23 mouse cellular contexts compared by ENCODE assay signal in the genomic region with DNA sequence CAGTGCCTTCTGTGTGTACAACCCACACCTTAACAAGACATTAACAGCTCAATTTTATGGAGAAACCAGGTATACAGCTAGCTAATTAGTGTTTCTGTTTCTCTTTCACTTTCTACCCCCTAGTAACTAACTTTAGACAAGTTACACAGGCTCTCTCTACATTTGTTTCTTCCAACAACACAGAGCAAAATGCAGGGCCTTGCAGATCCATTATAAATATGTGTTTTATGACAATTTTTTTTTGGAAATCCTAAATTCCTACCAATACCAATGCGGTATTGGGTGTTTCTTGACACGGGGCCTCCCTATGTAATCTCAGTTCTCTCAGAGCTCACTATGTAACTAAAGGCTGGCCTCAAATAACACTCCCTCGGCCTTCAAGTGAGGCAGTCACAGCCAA.
DNase-seq lines count a peak whose midpoint lies in the region; ATAC-seq lines count a peak whose summit lies in the region.
"Had no signal": no experiment of that assay in that cellular context is flagged by ENCODE, and none has a peak within 500 bp of the region (broad histone marks: within the 10 kb centered on the region; RNA-seq: fewer than 3 reads in every experiment).

No protein-coding gene starts in this region.

- H3K27me3 ChIP-seq in splenic B cell, adult 2 months (ENCODE audit: control insufficient read depth, insufficient read depth, low read length, poor library complexity, severe bottlenecking), result no peaks in the 10 kb centered on the region
- H3K27me3 ChIP-seq in neural tube, embryonic 15.5 days (replicated peaks), result no peaks in the 10 kb centered on the region
- H3K27me3 ChIP-seq: forebrain, embryonic 12.5 days; heart, embryonic 12.5 days; hindbrain, embryonic 12.5 days; kidney, embryonic 15.5 days; limb, embryonic 12.5 days; liver, embryonic 12.5 days; megakaryocyte, embryonic 14.5 days; Patski had no signal

- intact Hi-C loops in heart, postnatal 25 days (cut with DNase I), result no loop called here

- no peak overlapping the region for H3K27ac ChIP-seq in neural tube, embryonic 15.5 days (replicated peaks)
- H3K27ac ChIP-seq: forebrain, embryonic 12.5 days; hindbrain, embryonic 12.5 days; kidney, embryonic 15.5 days; limb, embryonic 12.5 days; liver, embryonic 12.5 days had no signal

- no peaks in the 10 kb centered on the region for H3K36me3 ChIP-seq in splenic B cell, adult 2 months (ENCODE audit: control insufficient read depth, insufficient read depth, low read length, poor library complexity, severe bottlenecking)
- no peaks in the 10 kb centered on the region for H3K36me3 ChIP-seq in neural tube, embryonic 15.5 days
- H3K36me3 ChIP-seq: forebrain, embryonic 12.5 days; heart, embryonic 12.5 days; hindbrain, embryonic 12.5 days; kidney, embryonic 15.5 days; limb, embryonic 12.5 days; liver, embryonic 12.5 days had no signal

- no peak overlapping the region for H3K4me2 ChIP-seq in neural tube, embryonic 15.5 days
- H3K4me2 ChIP-seq: forebrain, embryonic 12.5 days; heart, embryonic 12.5 days; hindbrain, embryonic 12.5 days; kidney, embryonic 15.5 days; limb, embryonic 12.5 days; liver, embryonic 12.5 days had no signal

- 91% methylated on average over 3 of the region's 3 CpGs for WGBS in neural tube, embryonic 15.5 days

- H3K4me3 ChIP-seq in neural tube, embryonic 15.5 days (replicated peaks), result no peak overlapping the region
- H3K4me3 ChIP-seq: forebrain, embryonic 12.5 days; heart, embryonic 12.5 days; hindbrain, embryonic 12.5 days; kidney, embryonic 15.5 days; limb, embryonic 12.5 days; liver, embryonic 12.5 days; megakaryocyte, embryonic 14.5 days had no signal

- no peak for ATAC-seq in neural tube, embryonic 15.5 days (ENCODE audit: low FRiP score)
- ATAC-seq: liver, embryonic 12.5 days; Patski had no signal

- H3K9me3 ChIP-seq in neural tube, embryonic 15.5 days (replicated peaks), result no peaks in the 10 kb centered on the region
- H3K9me3 ChIP-seq: forebrain, embryonic 12.5 days; G1E; heart, embryonic 12.5 days; hindbrain, embryonic 12.5 days; kidney, embryonic 15.5 days; limb, embryonic 12.5 days; liver, embryonic 12.5 days; megakaryocyte, embryonic 14.5 days had no signal

- no peak overlapping the region for H3K9ac ChIP-seq in neural tube, embryonic 15.5 days (replicated peaks)
- H3K9ac ChIP-seq: forebrain, embryonic 12.5 days; heart, embryonic 12.5 days; hindbrain, embryonic 12.5 days; kidney, embryonic 15.5 days; limb, embryonic 12.5 days; liver, embryonic 12.5 days had no signal

- DNase-seq in 416B (ENCODE audit: low read depth), result peak; percentile 9
- peak; percentile 12 for DNase-seq in CD4-positive helper T cell, adult 2 months (ENCODE audit: low read depth, low spot score)
- DNase-seq in induced T-regulatory cell, adult 2 months (ENCODE audit: low read depth), result peak; percentile 61
- peak; percentile 22 for DNase-seq in splenic B cell, adult 2 months (ENCODE audit: low read depth, low spot score)
- DNase-seq in heart, postnatal 25 days (ENCODE audit: low spot score), result no peak
- DNase-seq in layer of hippocampus, adult 8-10 months (ENCODE audit: low spot score in 2 of 2), result no peak
- DNase-seq: adrenal gland, adult 2 months; cerebellum, adult 11-12 months; cerebellum, postnatal 10 days; gastrocnemius, postnatal 25 days; heart, adult 18-20 months; heart, postnatal 10 days; lung, adult 2 months had no signal

- peaks cover 17% of the 10 kb centered on the region for H3K4me1 ChIP-seq in neural tube, embryonic 15.5 days
- H3K4me1 ChIP-seq: heart, embryonic 12.5 days; kidney, embryonic 15.5 days; liver, embryonic 12.5 days had no signal

Comparison
In these comparisons a context has a peak if more than half of its experiments do, and no peak if none do; other contexts are left out.
1. DNase-seq: peak in 416B (single experiment), CD4-positive helper T cell, adult 2 months (single experiment), induced T-regulatory cell, adult 2 months (single experiment) and splenic B cell, adult 2 months (single experiment); none in heart, postnatal 25 days (single experiment) and layer of hippocampus, adult 8-10 months (0 of 2).